In genomic region chr9:22539546-22539945, GRCm38 (mm10) we compare ENCODE assay signal across 27 mouse cellular contexts.
DNase-seq lines count a peak whose midpoint lies in the region; ATAC-seq and TF ChIP-seq lines count a peak whose summit lies in the region.
"Had no signal": no experiment of that assay in that cellular context is flagged by ENCODE, and none has a peak within 500 bp of the region (broad histone marks: within the 10 kb centered on the region; RNA-seq: fewer than 3 reads in every experiment).

No protein-coding gene starts in this region.

- WGBS in liver, adult 2 months, result 80% methylated on average over 4 of the region's 4 CpGs
- WGBS in liver, postnatal 0 days (ENCODE audit: insufficient replicate concordance), result 81% methylated on average over 4 of the region's 4 CpGs
- WGBS in midbrain, embryonic 11.5 days, result 91% methylated on average over 4 of the region's 4 CpGs
- 87% methylated on average over 4 of the region's 4 CpGs for WGBS in midbrain, embryonic 10.5 days

- no peaks in the 10 kb centered on the region for H3K27me3 ChIP-seq in liver, adult 2 months (ENCODE audit: control insufficient read depth, insufficient read depth, low read length)
- no peaks in the 10 kb centered on the region for H3K27me3 ChIP-seq in liver, postnatal 0 days (ENCODE audit: insufficient read depth, low read length)
- no peaks in the 10 kb centered on the region for H3K27me3 ChIP-seq in midbrain, embryonic 11.5 days (ENCODE audit: control insufficient read depth, insufficient read depth, low read length)
- H3K27me3 ChIP-seq in midbrain, embryonic 10.5 days (ENCODE audit: low read depth, poor library complexity, severe bottlenecking), result no peaks in the 10 kb centered on the region
- H3K27me3 ChIP-seq: CH12.LX; embryonic facial prominence, embryonic 12.5 days; forebrain, embryonic 13.5 days; forebrain, embryonic 15.5 days; Patski had no signal

- no peak for ATAC-seq in liver, postnatal 0 days
- no peak for ATAC-seq in midbrain, embryonic 11.5 days (ENCODE audit: low FRiP score)
- no peak for ATAC-seq in cerebellum, adult (ENCODE audit: insufficient number of reproducible peaks, low FRiP score, low TSS enrichment)
- no peak for ATAC-seq in monocyte, adult 5-6 weeks (replicated peaks; ENCODE audit: insufficient number of reproducible peaks, low FRiP score, low TSS enrichment, poor library complexity, severe bottlenecking)
- ATAC-seq: activated CD4-positive, CD25-positive, alpha-beta regulatory T cell, adult 4 months; CD4-positive, CD25-positive, alpha-beta regulatory T cell, adult 4 months; forebrain, embryonic 13.5 days; forebrain, embryonic 15.5 days; forebrain, postnatal 0 days; Patski had no signal

- no peak overlapping the region for H3K4me2 ChIP-seq in liver, postnatal 0 days (ENCODE audit: low read depth, low read length)
- H3K4me2 ChIP-seq in midbrain, embryonic 11.5 days, result no peak overlapping the region
- H3K4me2 ChIP-seq: embryonic facial prominence, embryonic 12.5 days; forebrain, embryonic 13.5 days; forebrain, embryonic 15.5 days had no signal

- H3K79me2 ChIP-seq in liver, adult 2 months (ENCODE audit: control insufficient read depth, insufficient read depth, low read length), result no peaks in the 10 kb centered on the region

- no peak for TF ChIP-seq CTCF in liver, adult 2 months (IDR thresholded peaks at IDR 0.05; ENCODE audit: low read depth, low read length)
- no peak for TF ChIP-seq CTCF in liver, postnatal 0 days (IDR thresholded peaks at IDR 0.05; ENCODE audit: low read depth)

- no peaks in the 10 kb centered on the region for H3K9me3 ChIP-seq in liver, postnatal 0 days (ENCODE audit: low read length)
- no peaks in the 10 kb centered on the region for H3K9me3 ChIP-seq in midbrain, embryonic 11.5 days (ENCODE audit: control insufficient read depth, low read length)
- H3K9me3 ChIP-seq in midbrain, embryonic 10.5 days (replicated peaks), result no peaks in the 10 kb centered on the region
- H3K9me3 ChIP-seq: embryonic facial prominence, embryonic 10.5 days; embryonic facial prominence, embryonic 12.5 days; forebrain, embryonic 13.5 days; forebrain, embryonic 15.5 days; G1E had no signal

- H3K9ac ChIP-seq in liver, adult 2 months (ENCODE audit: low read depth, low read length), result no peak overlapping the region
- H3K9ac ChIP-seq in liver, postnatal 0 days (replicated peaks), result no peak overlapping the region
- H3K9ac ChIP-seq in midbrain, embryonic 11.5 days (ENCODE audit: low read length), result no peak overlapping the region
- H3K9ac ChIP-seq: embryonic facial prominence, embryonic 12.5 days; forebrain, embryonic 13.5 days; forebrain, embryonic 15.5 days; forebrain, postnatal 0 days had no signal

- no peak for TF ChIP-seq EP300 in liver, postnatal 0 days (IDR thresholded peaks at IDR 0.05; ENCODE audit: low read depth)

- no peak for TF ChIP-seq POLR2A in liver, adult 2 months (IDR thresholded peaks at IDR 0.05; ENCODE audit: extremely low read depth, insufficient read depth, low read length)

- H3K4me3 ChIP-seq in liver, adult 2 months (ENCODE audit: insufficient read depth, low read depth, low read length), result no peak overlapping the region
- H3K4me3 ChIP-seq in liver, postnatal 0 days (ENCODE audit: low read depth, low read length), result no peak overlapping the region
- H3K4me3 ChIP-seq in midbrain, embryonic 11.5 days (ENCODE audit: low read depth, low read length), result no peak overlapping the region
- H3K4me3 ChIP-seq in midbrain, embryonic 10.5 days, result no peak overlapping the region
- H3K4me3 ChIP-seq: embryonic facial prominence, embryonic 10.5 days; embryonic facial prominence, embryonic 12.5 days; forebrain, embryonic 13.5 days; forebrain, embryonic 15.5 days had no signal

- no peaks in the 10 kb centered on the region for H3K4me1 ChIP-seq in liver, adult 2 months (ENCODE audit: control insufficient read depth, insufficient read depth, low read length)
- no peaks in the 10 kb centered on the region for H3K4me1 ChIP-seq in liver, postnatal 0 days (ENCODE audit: insufficient read depth)
- H3K4me1 ChIP-seq in midbrain, embryonic 11.5 days (ENCODE audit: control insufficient read depth, insufficient read depth, low read length), result peaks cover 6% of the 10 kb centered on the region
- peaks cover 15% of the 10 kb centered on the region for H3K4me1 ChIP-seq in midbrain, embryonic 10.5 days
- H3K4me1 ChIP-seq: embryonic facial prominence, embryonic 12.5 days had no signal

- DNase-seq in liver, adult 2 months (ENCODE audit: extremely low read depth, low read depth, low spot score), result peak; percentile 19
- DNase-seq in liver, postnatal 0 days, result no peak
- peak; percentile 51 for DNase-seq in midbrain, embryonic 11.5 days (ENCODE audit: low spot score, missing footprints)
- DNase-seq in midbrain, embryonic 10.5 days (ENCODE audit: low spot score), result no peak
- DNase-seq in Muller cell, postnatal 12 days (ENCODE audit: inconsistent ontology term), result peak; percentile 18
- DNase-seq in forelimb bud, embryonic 11.5 days (ENCODE audit: low read depth, low spot score), result peak; percentile 34
- DNase-seq: adrenal gland, adult 8-10 months; adrenal gland, postnatal 14 days; adrenal gland, postnatal 36 days; B cell, adult 2 months; cerebellum, adult 11 months; cerebellum, adult 18-20 months; cerebellum, adult 9-10 months; cerebellum, postnatal 10 days; cerebellum, postnatal 25 days; forebrain, postnatal 0 days had no signal

- no peaks in the 10 kb centered on the region for H3K36me3 ChIP-seq in liver, adult 2 months (ENCODE audit: control insufficient read depth, insufficient read depth, low read length)
- H3K36me3 ChIP-seq in liver, postnatal 0 days (replicated peaks; ENCODE audit: insufficient read depth, low read length), result no peaks in the 10 kb centered on the region
- H3K36me3 ChIP-seq in midbrain, embryonic 11.5 days (ENCODE audit: control insufficient read depth, insufficient read depth, low read length), result no peaks in the 10 kb centered on the region
- H3K36me3 ChIP-seq in midbrain, embryonic 10.5 days, result no peaks in the 10 kb centered on the region
- H3K36me3 ChIP-seq: embryonic facial prominence, embryonic 10.5 days; embryonic facial prominence, embryonic 12.5 days; forebrain, embryonic 15.5 days had no signal

- H3K27ac ChIP-seq in liver, adult 2 months (replicated peaks; ENCODE audit: insufficient read depth, low read depth, low read length), result no peak overlapping the region
- H3K27ac ChIP-seq in liver, postnatal 0 days (ENCODE audit: low read depth), result no peak overlapping the region
- no peak overlapping the region for H3K27ac ChIP-seq in midbrain, embryonic 11.5 days (ENCODE audit: low read depth, low read length)
- no peak overlapping the region for H3K27ac ChIP-seq in midbrain, embryonic 10.5 days (replicated peaks)
- H3K27ac ChIP-seq: embryonic facial prominence, embryonic 10.5 days; embryonic facial prominence, embryonic 12.5 days; forebrain, embryonic 13.5 days; forebrain, embryonic 15.5 days had no signal

Comparison
In these comparisons a context has a peak if more than half of its experiments do, and no peak if none do; other contexts are left out.
1. DNase-seq: peak in liver, adult 2 months (single experiment), midbrain, embryonic 11.5 days (single experiment), Muller cell, postnatal 12 days (single experiment) and forelimb bud, embryonic 11.5 days (single experiment); none in liver, postnatal 0 days (single experiment) and midbrain, embryonic 10.5 days (single experiment).